Mouse (Mus musculus) layer of hippocampus, adult 11-12 months (tissue): Measurements from ENCODE around the gene Ankrd11.
"Not testable (repeated sequence)": the region's sequence is repeated elsewhere in the genome, so short reads cannot be mapped to it uniquely, and the experiment has no call there.

Experiments
- DNase-seq: peaks from one replicate; pipeline ENCODE4 v3.0.0; 2022; ENCODE audit warnings: low spot score

The Ankrd11 gene

GRCm38 (mm10) chr8:123040110-123040650 is 1.9 kb downstream of the Ankrd11 start:
- DNase-seq: no peak

GRCm38 (mm10) chr8:123039376-123040109 is 2.5 kb downstream of the Ankrd11 start:
- DNase-seq: no peak

- DNase-seq: no peak
Measured at GRCm38 (mm10) chr8:123038351-123038750, 3.7 kb downstream of the Ankrd11 start.

- no peak for DNase-seq
Measured at GRCm38 (mm10) chr8:123037487-123037886, 4.6 kb downstream of the Ankrd11 start.

GRCm38 (mm10) chr8:123036956-123037355 is 5.1 kb downstream of the Ankrd11 start:
- no peak for DNase-seq

GRCm38 (mm10) chr8:123034171-123034570 is 7.9 kb downstream of the Ankrd11 start:
- no peak for DNase-seq

- no peak for DNase-seq
Measured at GRCm38 (mm10) chr8:123033431-123033830, 8.6 kb downstream of the Ankrd11 start.

- DNase-seq: no peak
Measured at GRCm38 (mm10) chr8:123032730-123033129, 9.3 kb downstream of the Ankrd11 start.

GRCm38 (mm10) chr8:123031321-123031978 is 10.6 kb downstream of the Ankrd11 start:
- DNase-seq: no peak

- not testable (repeated sequence) for DNase-seq
Measured at GRCm38 (mm10) chr8:123030091-123030490, 12.0 kb downstream of the Ankrd11 start.

- DNase-seq: no peak
Measured at GRCm38 (mm10) chr8:123027786-123028185, 14.3 kb downstream of the Ankrd11 start.

GRCm38 (mm10) chr8:123025951-123026351 is 16.1 kb downstream of the Ankrd11 start:
- no peak for DNase-seq

GRCm38 (mm10) chr8:123024226-123024625 is 17.9 kb downstream of the Ankrd11 start:
- no peak for DNase-seq

GRCm38 (mm10) chr8:123022727-123023126 is 19.4 kb downstream of the Ankrd11 start:
- no peak for DNase-seq

- DNase-seq: no peak
Measured at GRCm38 (mm10) chr8:123021259-123021658, 20.8 kb downstream of the Ankrd11 start.

GRCm38 (mm10) chr8:123020859-123021258 is 21.2 kb downstream of the Ankrd11 start:
- DNase-seq: no peak

GRCm38 (mm10) chr8:123020084-123020483 is 22.0 kb downstream of the Ankrd11 start:
- DNase-seq: no peak

- no peak for DNase-seq
Measured at GRCm38 (mm10) chr8:123018484-123019164, 23.5 kb downstream of the Ankrd11 start.

GRCm38 (mm10) chr8:123017143-123017542 is 24.9 kb downstream of the Ankrd11 start:
- no peak for DNase-seq

- DNase-seq: no peak
Measured at GRCm38 (mm10) chr8:123015074-123015473, 27.0 kb downstream of the Ankrd11 start.

GRCm38 (mm10) chr8:123014429-123014828 is 27.6 kb downstream of the Ankrd11 start:
- no peak for DNase-seq

GRCm38 (mm10) chr8:123011321-123011720 is 30.8 kb downstream of the Ankrd11 start:
- DNase-seq: no peak

GRCm38 (mm10) chr8:123005805-123006204 is 36.3 kb downstream of the Ankrd11 start:
- DNase-seq: no peak
